Mouse (Mus musculus) cerebellum, adult 2 months (tissue): ENCODE data around the gene Ppa1.

Experiments used
- CTCF ChIP-seq: fragments of 200-500 bp; IDR thresholded peaks from 2 replicates; pipeline ENCODE4 v1.5.1; 2011; ENCODE audit warnings: low read depth, mild to moderate bottlenecking, control low read depth, low read length, moderate library complexity, borderline replicate concordance; ENCODE audit not compliant: insufficient read depth
- POLR2A ChIP-seq: fragments of 200-500 bp; IDR thresholded peaks from 2 replicates; pipeline ENCODE4 v1.6.1; 2011; ENCODE audit warnings: low read length, control low read depth, borderline replicate concordance; ENCODE audit not compliant: insufficient read depth

- TF ChIP-seq CTCF, result no peak
- no peak for TF ChIP-seq POLR2A
Measured at GRCm38 (mm10) chr10:61627938-61628250, 20.5 kb upstream of the Ppa1 start.
